Mouse (Mus musculus): ENCODE data around the gene Pla1a.
A peak's percentile ranks its signal among the peaks of the same experiment; 100 is the strongest.
"Not testable (repeated sequence)": the region's sequence is repeated elsewhere in the genome, so short reads cannot be mapped to it uniquely, and the experiment has no call there.

Pla1a gene

DNA sequence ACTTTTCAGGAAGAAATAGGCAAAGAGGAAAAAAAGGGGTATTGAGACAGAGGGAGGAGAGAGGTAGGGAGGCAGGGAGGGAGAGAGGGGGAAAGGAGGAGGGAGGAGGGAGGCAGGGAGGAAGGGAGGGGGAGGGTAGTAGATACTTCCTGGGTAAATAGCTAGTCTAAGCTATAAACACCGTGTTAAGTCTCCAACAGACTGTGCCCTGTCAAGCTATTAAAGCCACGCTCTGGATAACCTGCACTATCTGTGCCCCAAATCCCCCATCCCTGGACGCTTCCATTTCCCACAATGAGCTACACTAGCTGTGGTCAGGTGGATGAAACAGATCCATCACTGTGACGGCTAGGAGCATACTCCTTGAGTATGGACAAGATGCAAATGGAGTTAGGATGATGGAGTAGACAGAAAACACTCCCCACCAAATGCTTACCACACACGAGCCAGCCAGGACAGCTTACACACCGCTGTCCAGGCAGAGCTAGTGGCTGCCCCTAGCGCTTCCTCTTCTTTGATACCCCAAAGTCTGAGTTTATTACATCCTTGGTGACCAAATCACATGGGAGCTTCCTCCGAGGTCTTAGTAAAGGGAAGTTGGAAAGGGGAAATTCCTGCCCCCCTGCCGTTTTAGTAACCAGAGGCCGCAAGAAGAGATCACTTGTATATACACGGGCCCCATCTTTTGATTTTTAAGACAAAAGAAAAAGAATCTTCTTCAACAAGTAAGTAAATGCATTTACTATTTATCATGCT lies 24.0 kb upstream of the Pla1a start:
- DNase-seq: no peak

DNA sequence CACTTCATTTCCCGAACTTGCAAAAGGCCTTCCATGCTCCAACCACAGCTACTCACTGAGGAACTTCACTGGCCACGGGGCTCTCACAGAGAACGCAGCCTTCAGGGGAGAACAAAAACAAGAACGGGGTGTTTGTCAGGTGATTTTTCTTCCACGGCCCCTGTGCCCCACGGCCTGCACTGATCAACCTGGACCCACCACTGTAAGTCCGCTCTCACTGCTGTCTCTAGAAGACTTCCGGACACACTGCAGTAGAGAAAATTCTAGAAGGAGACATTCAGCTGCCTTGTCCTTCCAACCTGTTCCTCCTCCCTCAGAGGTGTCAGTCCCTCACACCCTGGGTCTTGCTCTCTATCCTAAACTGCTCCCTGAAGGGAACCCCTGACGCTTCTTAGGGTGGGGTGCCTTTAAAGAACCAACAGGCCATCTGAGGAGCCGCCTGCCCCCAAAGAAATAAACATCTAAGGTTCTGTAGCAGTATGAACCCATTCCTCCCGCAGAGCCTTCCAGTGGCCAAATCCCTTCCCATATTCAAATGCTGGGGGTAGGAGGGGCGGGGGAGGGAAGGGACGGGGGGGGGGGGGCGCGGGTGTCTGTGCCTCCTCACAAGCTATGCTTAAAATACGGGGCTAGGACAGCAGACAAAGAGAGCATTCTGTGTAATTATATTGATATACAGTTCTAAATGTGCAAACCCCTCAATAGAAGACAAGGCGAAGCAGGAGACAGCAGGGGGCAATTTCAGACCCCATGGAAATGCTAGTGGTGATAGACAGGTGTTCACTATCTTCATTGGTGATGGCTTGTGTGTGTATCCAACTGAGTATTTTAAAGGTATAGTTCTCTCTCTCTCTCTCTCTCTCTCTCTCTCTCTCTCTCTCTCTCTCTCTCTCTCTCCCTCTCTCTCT lies 22.8 kb upstream of the Pla1a start, which contains the start of gene Cd80:
Gene Cd80, plus strand, starts transcription at position 51 of the 908 bp plus-strand sequence.
- no peak for DNase-seq

DNA sequence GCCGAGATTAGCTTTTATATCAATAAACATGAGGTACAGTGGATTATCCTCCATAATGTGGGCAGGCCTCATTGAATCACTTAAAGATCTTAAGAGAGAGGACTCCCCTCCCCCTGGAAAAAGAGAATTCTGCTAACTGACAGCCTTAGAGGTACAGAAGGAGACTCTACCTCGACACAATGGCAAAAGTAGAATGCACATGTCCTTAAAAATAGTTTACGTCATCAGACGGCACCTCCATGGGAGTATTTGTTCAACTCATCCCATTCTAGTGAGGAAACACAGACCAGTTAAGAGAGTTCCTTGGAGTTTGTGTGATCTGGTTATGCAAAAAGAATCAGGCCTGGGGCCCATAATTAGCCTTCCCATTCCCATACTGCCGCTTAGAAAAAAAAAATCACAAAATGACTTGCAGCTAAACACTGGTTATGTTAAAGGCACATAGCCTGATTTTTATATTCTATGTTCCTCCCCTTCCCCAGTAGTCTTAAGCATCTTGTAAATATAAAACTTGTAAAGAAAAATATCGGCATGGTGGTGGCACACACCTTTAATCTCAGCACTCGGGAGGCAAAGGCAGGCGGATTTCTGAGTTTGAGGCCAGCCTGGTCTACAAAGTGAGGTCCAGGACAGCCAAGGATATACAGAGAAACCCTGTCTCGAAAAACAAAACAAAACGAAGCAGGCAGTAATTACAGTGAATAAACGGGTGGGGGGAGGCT lies 21.7 kb upstream of the Pla1a start:
- DNase-seq: no peak

DNA sequence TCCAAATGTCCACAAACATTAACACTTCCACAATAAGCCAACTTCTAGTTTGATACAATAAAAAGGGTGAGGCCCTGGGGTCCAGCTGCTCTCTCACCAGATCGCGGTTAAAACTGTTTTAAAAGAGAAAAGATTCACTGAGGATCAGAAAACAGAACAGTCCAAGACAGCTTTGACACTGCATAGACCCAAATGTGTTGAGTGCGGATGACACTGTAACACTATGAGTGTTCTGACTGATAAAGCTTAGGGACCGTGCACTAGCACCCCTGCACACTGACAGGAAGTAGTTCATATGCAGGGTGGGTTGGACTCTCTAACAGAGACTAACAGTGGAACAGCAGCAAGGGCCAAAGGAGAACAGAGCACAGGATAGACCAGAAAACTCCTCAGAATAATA lies 21.0 kb upstream of the Pla1a start:
- DNase-seq: no peak

DNA sequence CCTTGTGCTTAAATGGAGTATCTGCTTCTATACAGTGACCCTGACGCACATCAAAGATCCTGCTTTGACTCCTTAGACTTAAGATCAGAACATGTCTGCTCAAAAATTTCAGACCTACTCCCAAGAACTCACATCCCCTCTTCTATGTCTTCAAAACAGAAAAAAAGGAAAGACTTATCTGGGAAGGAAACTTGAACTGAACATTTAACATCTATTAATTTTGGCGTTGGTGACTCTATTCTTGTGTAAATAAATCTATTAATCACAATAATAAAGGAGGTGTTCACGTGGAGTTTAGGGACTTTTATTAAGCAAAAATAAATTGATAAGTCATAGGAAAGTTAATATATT lies 20.2 kb upstream of the Pla1a start:
- no peak for DNase-seq

DNA sequence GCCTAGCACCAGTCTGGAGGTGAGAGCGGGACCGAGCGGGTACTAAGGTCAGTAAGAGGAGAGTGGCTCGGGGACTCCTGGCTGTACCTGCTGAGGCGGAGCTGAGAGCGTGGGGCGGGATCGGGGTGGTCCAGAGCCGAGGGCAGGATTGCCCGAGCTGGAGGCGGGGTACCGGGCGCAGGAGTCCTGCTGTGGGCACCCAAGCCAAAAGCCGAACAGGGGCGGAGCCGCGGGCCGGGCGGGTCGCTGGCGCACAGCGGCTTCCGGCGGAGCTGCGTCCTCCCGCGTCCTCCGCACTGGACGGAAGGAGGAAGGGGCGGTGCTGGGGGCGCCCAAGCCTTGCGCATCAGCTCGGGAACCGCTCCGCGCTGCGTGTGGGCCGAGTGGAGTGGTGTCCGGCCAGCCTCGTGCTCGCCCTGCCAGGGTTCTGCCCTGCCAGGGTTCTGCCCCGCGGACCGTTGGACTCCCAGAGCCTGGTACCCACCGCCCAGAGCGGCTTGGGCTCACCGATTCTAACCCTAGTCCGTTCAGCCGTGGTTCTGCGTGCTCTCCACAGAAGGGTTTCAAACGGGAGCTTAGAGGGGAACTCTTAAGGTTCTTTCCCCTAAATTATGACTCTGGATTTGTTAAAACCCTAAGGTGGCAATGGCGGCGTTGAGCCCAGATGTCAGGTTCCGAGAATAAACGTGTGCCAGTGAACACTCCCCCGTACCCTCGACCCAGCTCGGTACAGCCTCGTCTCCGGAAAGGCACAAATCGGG lies 19.7 kb upstream of the Pla1a start, which contains the start of gene Adprh:
Gene Adprh, minus strand, starts transcription at position 262 of the 761 bp plus-strand sequence.
- peak; percentile 88 for DNase-seq

DNA sequence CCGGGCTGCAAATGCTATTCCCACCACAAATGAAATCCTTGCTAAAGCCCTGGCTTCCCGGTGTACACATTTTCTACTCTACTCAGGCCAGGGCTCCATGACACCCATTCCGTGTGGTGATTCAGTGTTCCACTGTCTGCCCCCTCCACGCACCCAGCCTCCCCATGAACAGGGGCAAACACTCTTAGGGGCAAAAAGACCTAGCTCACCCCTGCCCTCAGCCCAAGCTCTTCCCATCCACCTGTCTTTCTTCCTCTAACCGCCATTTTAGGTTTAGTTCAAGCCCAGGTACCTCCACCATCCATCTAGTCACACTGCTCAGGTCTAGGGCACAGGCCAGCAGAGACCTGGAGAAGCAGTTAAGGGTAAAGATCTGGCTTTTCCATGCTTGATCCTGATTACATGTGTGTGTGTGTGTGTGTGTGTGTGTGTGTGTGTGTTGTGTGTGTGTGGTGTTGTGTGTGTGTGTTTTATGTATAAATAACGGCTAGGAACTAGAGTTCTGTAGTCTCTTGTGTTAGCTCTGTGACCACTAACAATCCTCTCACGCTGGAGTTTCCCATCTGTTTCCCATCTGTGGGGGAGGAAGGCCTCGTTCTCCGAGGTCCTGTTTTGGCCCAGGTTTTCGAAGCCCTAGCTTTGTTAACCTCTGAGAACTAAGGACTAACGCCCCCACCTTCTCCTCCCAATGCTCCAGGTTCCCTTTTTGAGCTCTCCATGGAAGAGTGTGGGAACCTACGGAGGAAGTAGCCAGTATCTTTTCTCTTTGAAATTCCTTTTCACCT lies 18.7 kb upstream of the Pla1a start:
- DNase-seq: peak; percentile 17

DNA sequence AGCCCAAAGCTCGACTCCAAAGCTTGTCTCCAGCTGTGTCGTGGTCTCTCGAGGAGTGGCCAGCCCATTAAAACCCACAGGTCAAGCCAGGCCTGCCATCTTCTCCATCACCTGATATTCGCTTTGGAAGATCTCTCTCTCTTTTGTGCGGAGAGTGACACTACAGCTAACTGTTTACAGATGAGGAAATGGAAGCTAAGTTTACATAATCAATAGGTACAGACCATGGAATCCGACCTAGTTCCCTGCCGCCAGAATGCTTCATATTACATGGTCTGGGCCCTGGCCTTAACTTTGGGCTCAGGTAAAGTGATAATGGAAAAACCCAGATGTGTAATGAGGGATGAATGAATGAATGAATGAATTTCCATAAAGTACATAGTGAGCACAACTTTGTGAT lies 17.8 kb upstream of the Pla1a start:
- DNase-seq: no peak

DNA sequence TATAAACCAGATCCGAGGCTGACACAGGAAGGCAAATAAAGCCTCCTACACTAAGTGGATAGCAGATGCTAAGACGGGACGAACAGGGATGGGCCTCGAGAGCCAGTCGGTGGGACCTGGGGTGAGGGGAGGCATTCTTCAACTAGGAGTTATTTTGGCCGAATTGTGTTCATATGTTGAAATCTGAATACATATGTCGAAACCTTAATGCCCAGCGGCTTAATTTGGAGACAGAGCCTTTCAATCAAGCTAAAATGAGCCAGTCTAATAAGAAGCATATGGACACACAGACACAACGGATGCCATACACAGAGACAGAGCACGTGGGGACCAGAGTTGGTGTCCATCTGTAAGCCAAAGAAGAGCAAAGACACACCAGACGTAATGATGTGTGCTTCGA lies 15.5 kb upstream of the Pla1a start:
- DNase-seq: no peak

DNA sequence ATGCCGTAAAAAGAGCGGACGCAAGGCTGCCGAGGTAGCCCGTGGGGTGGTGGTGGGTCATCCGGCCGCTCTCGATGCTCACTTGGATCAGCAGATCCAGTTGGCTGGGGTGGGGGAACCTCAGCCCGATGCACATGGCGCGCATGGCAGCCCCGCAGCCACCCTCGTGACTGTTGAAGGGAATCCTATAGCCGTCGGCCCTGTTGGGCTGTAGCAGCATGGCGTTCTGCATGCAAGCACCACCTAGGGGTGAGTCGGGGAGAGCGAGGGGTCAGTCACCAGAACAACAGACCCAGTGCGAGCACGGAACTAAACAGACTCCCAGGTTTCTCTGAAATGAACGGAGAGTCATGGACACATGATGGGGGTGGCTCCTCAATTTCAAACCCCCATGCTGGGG lies 14.4 kb upstream of the Pla1a start:
- DNase-seq: no peak

DNA sequence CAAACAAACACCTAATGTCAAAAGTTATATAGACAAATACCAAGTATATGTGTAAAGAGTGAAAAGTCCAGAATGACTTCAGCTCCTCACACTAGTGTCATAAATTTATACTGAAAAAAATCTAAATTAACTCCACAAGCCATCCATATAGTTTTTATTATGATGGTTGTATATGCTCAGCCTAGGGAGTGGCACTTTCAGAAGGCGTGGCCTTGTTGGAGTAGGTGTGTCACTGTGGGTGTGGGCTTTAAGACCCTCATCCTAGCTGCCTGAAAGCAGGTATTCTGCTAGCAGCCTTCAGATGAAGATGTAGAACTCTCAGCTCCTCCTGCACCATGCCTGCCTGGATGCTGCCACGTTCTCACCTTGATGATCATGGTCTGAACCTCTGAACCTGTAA lies 13.2 kb upstream of the Pla1a start:
- DNase-seq: not testable (repeated sequence)

DNA sequence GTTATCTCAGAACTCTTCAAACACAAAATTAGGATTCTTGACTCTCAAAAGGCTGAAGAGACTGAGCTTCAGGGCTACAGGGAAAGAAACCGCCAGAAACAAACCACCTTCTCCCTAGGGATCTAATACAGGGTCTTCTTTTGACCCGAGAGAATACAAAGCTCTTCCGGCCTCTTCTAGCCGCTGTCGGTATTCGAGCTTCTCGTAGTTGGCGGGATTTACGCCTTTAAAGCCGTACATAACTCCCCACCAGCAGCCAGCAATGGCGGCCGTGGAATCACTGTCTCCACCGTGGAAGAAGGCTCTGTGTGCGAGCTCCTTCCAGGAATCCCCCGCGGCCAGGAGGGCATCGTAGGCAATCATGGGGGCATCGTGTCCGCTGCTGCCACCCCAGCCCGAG lies 12.6 kb upstream of the Pla1a start:
- no peak for DNase-seq

DNA sequence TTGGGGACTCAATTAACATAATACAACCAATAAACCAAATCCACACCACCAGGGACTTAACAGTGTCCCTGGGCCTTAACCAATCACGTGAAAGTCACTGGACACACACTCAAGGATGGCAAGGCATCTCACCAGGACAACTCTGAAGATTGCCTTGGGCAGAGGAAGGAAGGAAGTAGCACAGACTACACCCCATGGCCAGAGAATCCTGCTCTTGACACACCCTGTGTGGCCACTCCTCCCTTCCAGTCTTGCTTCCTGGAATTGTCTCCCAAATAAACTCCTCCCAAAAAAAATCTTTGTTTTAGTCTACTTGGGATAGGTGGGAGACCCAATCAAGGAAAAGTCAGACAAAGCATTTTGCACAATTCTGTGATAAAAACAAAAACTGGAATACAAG lies 12.1 kb upstream of the Pla1a start:
- DNase-seq: no peak

DNA sequence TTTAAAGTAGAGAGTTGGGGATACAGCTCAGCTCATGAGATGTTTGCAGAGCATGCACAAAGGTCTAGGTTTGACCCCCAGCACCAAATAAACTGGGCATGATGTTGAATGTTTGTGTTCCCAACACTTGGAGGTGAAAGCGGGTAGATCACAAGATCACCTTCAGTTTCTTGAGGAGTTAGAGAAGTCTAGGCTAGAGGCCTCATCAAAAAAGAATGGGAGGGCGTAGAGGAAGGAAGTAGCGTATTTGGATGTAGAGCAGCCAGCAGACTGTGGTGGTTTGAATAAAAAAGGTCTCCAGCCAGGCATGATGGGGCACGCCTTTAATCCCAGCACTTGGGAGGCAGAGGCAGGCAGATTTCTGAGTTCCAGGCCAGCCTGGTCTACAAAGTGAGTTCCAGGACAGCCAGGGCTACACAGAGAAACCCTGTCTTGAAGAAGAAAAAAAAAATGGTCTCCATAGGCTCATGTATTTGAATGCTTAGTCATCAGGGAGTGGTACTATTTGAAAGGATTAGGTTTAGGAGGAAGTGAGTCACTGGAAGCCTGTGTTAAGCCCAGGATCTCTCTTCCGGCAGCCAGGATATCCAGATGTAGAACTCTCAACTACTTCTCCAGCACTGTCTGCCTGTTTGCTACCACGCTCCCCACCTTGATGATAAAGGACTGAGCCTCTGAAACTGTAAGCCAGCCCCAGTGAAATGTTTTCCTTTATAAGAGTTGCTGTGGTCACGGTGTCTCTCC lies 10.9 kb upstream of the Pla1a start:
- no peak for DNase-seq

DNA sequence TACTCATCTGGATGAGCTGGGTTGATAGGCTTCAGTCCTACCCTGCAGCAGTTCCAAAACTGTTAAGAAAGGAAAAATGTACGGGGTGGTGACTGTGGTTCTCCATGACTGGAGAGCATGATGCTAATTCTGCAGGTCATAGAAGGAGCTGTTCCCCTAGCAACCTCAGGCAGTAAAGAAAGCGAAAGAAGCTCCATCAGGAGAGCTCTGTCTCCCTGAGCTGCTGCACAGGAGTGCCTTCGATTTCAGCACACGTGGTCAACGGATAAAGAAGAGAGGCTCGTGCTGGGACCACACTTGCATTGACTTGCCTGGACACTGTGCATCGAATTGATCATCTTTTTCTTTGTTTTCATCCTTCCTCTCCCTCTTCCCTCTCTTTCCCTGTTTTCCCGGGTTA lies 9.3 kb upstream of the Pla1a start:
- no peak for DNase-seq

DNA sequence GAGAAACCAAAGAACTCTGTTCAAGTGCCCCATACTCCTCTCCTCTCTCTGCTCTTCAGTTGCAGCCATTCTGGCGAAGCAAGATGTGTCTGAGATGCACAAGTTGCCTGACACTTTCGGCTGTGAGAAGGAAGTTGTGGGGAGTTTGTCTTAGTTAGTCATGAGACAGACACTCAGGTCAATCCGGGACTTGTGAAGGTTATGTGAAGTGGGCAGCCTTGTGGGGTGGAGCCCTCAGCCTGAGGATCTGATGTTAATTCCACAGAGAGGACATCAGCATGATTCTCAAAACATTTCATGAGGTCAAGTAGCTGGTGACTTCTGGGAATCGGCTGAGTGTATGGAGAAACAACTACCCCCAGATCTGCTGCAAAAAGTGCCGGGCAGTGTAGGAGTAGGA lies 8.7 kb upstream of the Pla1a start:
- DNase-seq: no peak

DNA sequence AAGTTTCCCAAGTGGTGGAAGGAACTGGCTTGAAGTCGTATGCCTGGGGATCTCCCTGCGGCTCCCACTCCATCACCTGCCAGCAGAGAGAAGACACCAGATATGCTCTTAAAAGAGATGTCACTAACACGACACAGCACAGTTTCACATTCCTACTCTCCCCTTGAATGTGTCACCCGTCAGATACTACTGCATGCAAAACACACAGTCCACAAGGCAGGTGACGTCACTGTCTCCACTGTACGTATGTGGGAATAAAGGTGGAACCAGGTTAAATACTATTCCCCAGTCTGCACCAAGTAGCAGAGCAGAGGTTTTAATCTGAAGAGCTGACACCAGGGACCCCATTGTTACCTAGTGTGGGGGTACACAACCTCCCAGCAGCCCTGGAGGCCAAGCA lies 7.5 kb upstream of the Pla1a start:
- DNase-seq: no peak

DNA sequence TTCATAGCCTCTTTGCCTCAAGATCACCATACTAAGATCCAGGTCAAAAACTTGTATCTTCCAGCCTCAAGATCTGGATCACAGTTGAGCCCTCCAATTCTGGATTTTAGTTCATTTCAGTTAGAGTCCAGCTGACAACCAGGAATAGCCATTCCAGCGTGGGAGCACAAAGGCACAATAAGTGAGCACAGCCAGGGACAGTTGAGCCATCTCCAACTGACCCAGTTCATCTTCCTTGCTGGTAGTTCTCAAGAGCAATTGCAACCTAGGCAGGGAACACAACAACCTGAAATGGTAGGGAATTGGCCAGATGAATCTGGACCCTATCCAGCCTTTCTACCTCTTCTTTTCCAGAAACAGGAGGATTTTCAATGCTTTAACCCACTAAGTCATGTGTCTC lies 6.2 kb upstream of the Pla1a start:
- no peak for DNase-seq

DNA sequence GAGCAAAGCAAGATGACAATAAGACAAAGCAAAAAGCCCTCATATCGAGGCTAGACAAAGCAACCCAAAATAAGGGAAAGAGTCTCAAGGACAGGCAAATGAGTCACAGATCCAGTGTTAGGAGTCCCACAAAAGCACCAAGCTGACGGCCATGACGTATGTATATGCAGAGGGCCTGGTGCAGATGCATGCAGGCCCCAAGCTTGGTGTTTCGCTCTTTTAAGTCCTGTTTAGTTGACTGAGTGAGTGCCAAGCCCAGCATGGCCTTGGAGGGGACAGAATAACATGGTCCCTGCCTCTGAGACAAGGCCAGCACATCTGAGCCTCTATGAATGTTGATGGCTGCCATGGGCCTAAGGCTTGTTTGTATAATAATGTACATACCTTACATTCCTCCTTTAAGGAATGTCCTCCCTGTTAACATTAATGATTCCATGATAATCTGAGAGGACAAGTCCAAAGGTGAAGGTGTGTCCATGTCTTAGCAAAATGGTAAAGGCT lies 1.4 kb upstream of the Pla1a start:
- DNase-seq: no peak

DNA sequence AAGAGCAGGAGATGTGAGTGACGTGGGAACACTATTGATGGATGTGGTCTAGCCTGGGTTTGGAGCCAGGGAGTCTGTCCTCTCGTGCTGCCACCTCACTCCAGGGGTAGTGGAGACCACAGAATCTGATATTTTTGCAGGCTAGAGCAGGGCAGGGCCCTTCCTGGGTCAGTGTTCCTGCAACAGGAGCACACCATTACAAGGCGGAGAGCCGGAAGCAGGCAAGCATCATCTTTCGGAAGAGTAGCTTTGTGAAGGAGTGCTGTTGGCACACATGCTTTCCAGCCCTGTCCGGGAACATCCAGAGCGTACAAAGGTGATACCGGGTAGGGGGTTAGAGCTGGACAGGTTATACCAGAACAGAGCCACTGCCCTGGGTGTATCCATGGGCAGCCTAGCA lies 569 bp upstream of the Pla1a start:
- DNase-seq: no peak
